Comparison of ENCODE assay signal across 8 mouse cellular contexts in genomic region chr11:100544832-100545745, GRCm38 (mm10). TPM values are rescaled to one million over a fixed set of nuclear protein-coding genes. Genes with fewer than 3 reads are reported as not detected.
DNase-seq lines count a peak whose midpoint lies in the region; ATAC-seq and TF ChIP-seq lines count a peak whose summit lies in the region.

Ttc25 (plus strand) TSS chr11:100545607.

- no peaks in the 10 kb centered on the region for H3K27me3 ChIP-seq in kidney, embryonic 14.5 days (ENCODE audit: control insufficient read depth, insufficient read depth, low read length)
- no peaks in the 10 kb centered on the region for H3K27me3 ChIP-seq in limb, embryonic 15.5 days

- peak within 1 kb of the TSS; percentile 51 for H3K9ac ChIP-seq in kidney, embryonic 14.5 days (ENCODE audit: low read depth, low read length)
- peak within 1 kb of the TSS; percentile 48 for H3K9ac ChIP-seq in limb, embryonic 15.5 days

- 0 out of 2 replicates have a peak, but pooled peaks cover 2% of the 10 kb centered on the region for H3K4me1 ChIP-seq in embryonic fibroblast, embryonic 13.5 days (ENCODE audit: control insufficient read depth, insufficient read depth, low read length)
- 0 out of 2 replicates have a peak, but pooled peaks cover 13% of the 10 kb centered on the region for H3K4me1 ChIP-seq in kidney, embryonic 14.5 days (ENCODE audit: control insufficient read depth, insufficient read depth, low read length)
- H3K4me1 ChIP-seq in limb, embryonic 15.5 days: peaks cover 13% of the 10 kb centered on the region; the same call in 1 of the 2 replicates

- no peak for TF ChIP-seq CTCF in embryonic fibroblast, embryonic 13.5 days (IDR thresholded peaks at IDR 0.05; ENCODE audit: borderline replicate concordance, insufficient read depth, low read length)

- 5% methylated on average over 28 of the region's 28 CpGs for WGBS in kidney, embryonic 14.5 days
- WGBS in limb, embryonic 15.5 days: 4% methylated on average over 28 of the region's 28 CpGs

- no peaks in the 10 kb centered on the region for H3K9me3 ChIP-seq in kidney, embryonic 14.5 days (ENCODE audit: control insufficient read depth, low read length)
- no peaks in the 10 kb centered on the region for H3K9me3 ChIP-seq in limb, embryonic 15.5 days

- H3K4me2 ChIP-seq in kidney, embryonic 14.5 days (replicated peaks; ENCODE audit: low read depth, low read length): peak within 1 kb of the TSS; percentile 53
- H3K4me2 ChIP-seq in limb, embryonic 15.5 days: peak within 1 kb of the TSS; percentile 86

- peak; percentile 98 for ATAC-seq in kidney, embryonic 14.5 days (ENCODE audit: low FRiP score, low TSS enrichment)
- peak; percentile 91 for ATAC-seq in limb, embryonic 15.5 days (ENCODE audit: insufficient number of reproducible peaks, low FRiP score, low TSS enrichment, low read depth)

- H3K4me3 ChIP-seq in embryonic fibroblast, embryonic 13.5 days (ENCODE audit: insufficient read depth, low read length): peak within 1 kb of the TSS; percentile 50
- H3K4me3 ChIP-seq in kidney, embryonic 14.5 days (ENCODE audit: low read length): peak within 1 kb of the TSS; percentile 45
- peak within 1 kb of the TSS; percentile 45 for H3K4me3 ChIP-seq in limb, embryonic 15.5 days

- peak; percentile 95 for TF ChIP-seq POLR2A in embryonic fibroblast, embryonic 13.5 days (IDR thresholded peaks at IDR 0.05; ENCODE audit: low read depth, low read length)

- no peak within 1 kb of the TSS for H3K27ac ChIP-seq in embryonic fibroblast, embryonic 13.5 days (ENCODE audit: insufficient read depth, low read length)
- H3K27ac ChIP-seq in kidney, embryonic 14.5 days (ENCODE audit: low read depth, low read length): peak within 1 kb of the TSS; percentile 15; the same call in 1 of the 2 replicates
- peak within 1 kb of the TSS; percentile 65 for H3K27ac ChIP-seq in limb, embryonic 15.5 days

- DNase-seq in cerebellum, adult 9-10 months: peak; percentile 33
- no peak for DNase-seq in cerebellum, adult 8-10 months
- DNase-seq in heart, adult 9 months (ENCODE audit: low spot score in 2 of 2): peak; percentile 90 to 91
- DNase-seq in monocyte, adult 2 months (ENCODE audit: low read depth in 1 of 2, low spot score in 2 of 2): peak; percentile 59 to 63
- DNase-seq in spleen, postnatal 36 days (ENCODE audit: low spot score in 2 of 2): peak; percentile 85 to 86

- H3K36me3 ChIP-seq in kidney, embryonic 14.5 days (ENCODE audit: control insufficient read depth, insufficient read depth, low read length): no peaks in the 10 kb centered on the region
- no peaks in the 10 kb centered on the region for H3K36me3 ChIP-seq in limb, embryonic 15.5 days

RNA-seq across cellular contexts. Expression of gene Ttc25, which starts in this region (rescaled TPM):
- polyA plus RNA-seq in embryonic fibroblast, embryonic 13.5 days (2011; ENCODE audit: insufficient read length, low read depth, missing spikeins): 0.20 TPM in 1 of 2 replicates, not detected in the other
- polyA plus RNA-seq in kidney, embryonic 14.5 days (2014; fragmentation: Nextera tagmentation; extraction: Ambion mirVana): 0.58 and 0.77 TPM in 2 replicates
- 0.19 and 0.56 TPM in 2 replicates for polyA plus RNA-seq in limb, embryonic 15.5 days (2015; fragmentation: Nextera tagmentation; extraction: Ambion mirVana)

Comparison
In these comparisons a context has a peak if more than half of its experiments do, and no peak if none do; other contexts are left out.
1. Peak in ATAC-seq, H3K4me3 ChIP-seq, H3K27ac ChIP-seq, H3K9ac ChIP-seq and H3K4me2 ChIP-seq in kidney, embryonic 14.5 days; RNA of the gene not detected or under 1 TPM.
2. Peak in ATAC-seq, H3K4me3 ChIP-seq, H3K27ac ChIP-seq, H3K9ac ChIP-seq and H3K4me2 ChIP-seq in limb, embryonic 15.5 days; RNA of the gene not detected or under 1 TPM.